Mouse (Mus musculus) heart, postnatal 10 days (tissue): ENCODE measurements at regions not wholly inside any gene's neighbourhood (a gene's known extent, or its start where the extent isn't known, plus 50 kb on each side); places are given as distances from the start of the nearest gene placed in this dataset.
A peak's percentile ranks its signal among the peaks of the same experiment; 100 is the strongest.

Experiments
- DNase-seq, 2 experiments: peaks; one replicate each; pipeline ENCODE4 v3.0.0; 2021
- intact Hi-C: fragments of 180-260 bp; cut with DNase I; formaldehyde crosslinking; loops from one replicate; pipeline ENCODE4 v1.15.1; 2025

DNA sequence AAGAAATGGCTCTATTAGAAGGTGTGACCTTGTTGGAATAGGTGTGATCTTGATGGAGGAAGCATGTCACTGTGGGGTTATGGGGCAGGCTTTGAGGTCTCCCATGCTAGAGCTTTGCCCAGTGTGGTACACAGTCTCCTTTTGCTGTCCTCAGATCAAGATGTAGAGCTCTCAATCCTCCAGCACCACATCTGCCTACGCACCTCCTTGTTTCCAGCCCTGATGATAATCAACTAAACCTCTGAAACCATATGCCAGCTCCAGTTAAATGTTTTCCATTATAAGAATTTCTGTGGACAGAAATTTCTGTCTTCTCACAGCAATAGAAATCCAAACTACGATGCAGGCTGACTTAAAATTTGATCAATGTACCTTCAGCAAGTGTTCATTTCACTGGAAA, 103.8 kb downstream of the Gm10260 start:
- intact Hi-C loops: no loop called here
- no peak for DNase-seq

- intact Hi-C loops: no loop called here
- no peak for DNase-seq
Measured at GRCm38 (mm10) chr13:97652279-97652678, 108.2 kb downstream of the Gm10260 start.

DNA sequence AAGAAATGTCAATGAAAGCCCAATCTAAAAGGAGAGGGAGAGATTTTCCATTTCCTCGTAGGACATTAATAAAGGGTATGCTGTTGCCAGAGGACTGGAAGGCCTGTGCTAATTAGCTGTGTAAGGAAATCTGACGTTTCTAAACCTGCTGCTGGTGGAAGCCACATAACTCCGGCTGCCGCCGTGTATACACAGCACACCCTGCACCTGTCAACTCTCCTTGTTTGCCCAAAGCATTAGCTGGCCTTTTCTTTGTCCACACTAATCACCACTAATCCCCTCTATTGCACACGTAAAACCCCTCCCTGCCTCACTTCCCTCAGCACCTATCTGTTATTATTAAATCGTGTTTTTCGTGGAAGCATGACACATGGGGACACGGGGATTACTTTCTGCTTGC, 108.7 kb downstream of the Gm10260 start:
- intact Hi-C loops: no loop called here
- DNase-seq: no peak

DNA sequence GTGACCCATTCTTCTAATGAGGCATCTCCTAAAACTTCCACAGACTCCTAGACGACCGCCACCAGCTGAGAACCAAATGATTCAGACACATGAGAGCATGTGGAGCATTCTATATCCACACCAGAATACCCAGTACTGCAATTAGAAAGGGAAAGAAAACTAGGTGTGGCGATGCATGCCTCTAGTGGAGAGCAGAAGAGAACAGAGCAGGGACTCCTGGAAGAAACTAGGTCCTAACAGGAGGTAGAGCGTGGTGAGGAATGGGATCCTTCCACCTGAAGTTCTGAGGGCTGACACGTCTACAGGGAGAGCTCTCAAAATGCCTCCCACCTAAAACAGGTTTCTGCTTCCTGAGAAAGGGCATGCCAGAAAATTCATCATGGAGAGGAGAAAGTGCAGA, 109.3 kb downstream of the Gm10260 start:
- intact Hi-C loops: no loop called here
- DNase-seq: no peak

DNA sequence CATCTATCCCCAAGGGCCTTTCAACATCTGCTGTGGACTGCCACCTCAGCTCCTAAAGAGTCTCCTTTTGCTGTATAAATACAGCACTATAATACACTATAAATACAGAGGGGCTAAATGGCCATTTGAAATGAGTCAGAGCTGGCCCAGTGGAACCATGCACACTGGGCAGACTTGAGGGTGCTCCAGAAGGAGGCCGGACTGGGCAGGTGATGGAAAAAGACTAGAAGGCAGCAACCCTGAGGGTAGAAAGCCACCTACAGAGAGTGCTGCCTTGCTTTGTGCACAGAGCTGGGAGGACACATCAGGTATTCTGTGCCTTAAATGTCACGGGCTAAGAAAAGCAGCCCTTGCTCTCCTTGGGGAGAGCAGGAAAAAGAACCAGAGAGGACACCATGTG, 110.2 kb downstream of the Gm10260 start:
- intact Hi-C loops: no loop called here
- DNase-seq: no peak

DNA sequence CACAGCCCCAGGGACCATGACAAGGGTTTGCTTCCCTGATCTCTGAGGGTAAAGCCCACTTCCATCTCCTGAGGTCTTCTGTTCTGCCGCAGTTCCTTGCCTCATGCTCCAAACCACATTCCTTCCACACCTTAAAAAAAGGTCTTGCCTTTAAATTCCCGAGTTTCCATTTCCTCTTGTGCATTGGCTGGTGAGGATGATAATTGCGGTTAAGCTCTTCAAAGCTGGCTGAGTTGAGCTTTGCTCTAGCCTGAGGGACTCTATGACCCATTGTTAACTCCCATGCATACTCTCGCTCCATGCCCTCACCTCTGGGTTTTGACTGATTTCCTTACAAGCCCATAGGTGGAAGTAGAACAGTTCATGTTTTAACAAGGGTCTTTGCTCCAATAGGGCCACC, 112.9 kb downstream of the Gm10260 start:
- intact Hi-C loops: no loop called here

DNA sequence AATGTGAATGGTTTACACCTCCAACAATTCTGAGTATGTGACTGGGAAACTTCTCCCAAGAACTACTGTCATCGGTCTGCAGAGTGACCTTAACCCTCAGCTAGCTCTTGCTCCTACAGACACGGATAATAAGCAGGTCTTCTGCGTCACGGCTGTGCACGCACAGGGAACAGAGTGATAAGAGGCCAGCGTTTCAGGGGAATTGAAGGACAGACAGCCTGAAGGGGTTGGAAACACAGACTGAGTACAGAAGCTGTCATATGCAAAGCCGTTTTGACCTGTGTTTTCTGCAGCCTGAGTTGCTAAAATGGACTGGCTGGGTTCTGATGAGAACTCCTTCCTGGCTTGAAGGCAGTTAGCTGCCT, 114.4 kb downstream of the Gm10260 start:
- no peak for DNase-seq

More for the DNA sequence above, 112.9 kb downstream of the Gm10260 start:
- DNase-seq: no peak

GRCm38 (mm10) chr13:97645107-97646020, 115.1 kb downstream of the Gm10260 start:
- intact Hi-C loops: no loop called here
- DNase-seq: peak in 1 of 2 experiments; percentile 37

More for the DNA sequence above, 114.4 kb downstream of the Gm10260 start:
- intact Hi-C loops: no loop called here

DNA sequence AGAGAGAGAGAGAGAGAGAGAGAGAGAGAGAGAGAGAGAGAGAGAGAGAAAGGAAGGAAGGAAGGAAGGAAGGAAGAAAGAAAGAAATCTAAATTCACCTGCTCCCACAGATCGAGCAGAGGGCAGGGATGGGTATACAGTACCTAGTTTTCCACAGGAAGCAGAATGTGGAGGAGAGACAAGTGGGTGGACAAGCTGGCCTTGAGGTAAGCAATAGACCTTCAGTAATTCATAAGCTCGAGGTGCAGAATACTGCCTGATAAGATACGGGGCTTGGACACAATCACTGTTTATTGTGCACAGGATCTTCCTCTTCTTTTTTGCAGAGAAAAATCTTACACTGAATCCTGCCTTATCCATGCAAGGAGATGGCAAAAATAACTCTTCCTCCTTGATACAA, 120.2 kb downstream of the Gm10260 start:
- DNase-seq: no peak
- intact Hi-C loops: no loop called here

GRCm38 (mm10) chr13:97639656-97640055, 120.8 kb downstream of the Gm10260 start:
- no peak for DNase-seq

DNA sequence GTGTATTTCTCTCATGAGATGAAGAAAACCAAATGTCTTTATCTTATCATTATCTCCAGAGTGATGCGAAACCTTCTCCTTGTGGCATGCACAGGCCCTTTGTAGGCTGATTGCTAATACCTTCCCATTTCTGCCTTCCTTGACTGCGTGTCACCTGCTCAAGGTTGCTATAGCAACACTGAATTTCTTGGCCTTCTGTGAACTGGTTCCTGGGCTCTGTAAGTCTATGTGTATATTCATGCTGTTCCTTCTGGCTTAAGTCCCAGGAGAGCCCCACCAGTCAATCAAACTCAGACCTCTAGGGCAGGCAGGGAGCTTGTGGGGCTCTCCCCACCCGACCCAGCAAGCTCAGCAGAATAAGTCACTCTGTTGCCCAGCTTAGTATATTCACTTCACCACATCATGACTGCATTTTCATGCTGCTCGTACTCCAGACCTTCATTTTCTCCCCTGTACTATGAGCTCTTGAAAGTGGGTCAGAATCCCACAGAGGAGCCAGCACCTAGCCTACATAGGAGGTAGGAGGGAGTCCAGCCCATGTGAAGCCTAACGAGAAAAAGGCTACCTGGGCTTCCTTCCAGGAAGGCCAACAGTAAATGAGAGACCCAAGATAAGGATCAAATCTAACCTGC, 121.9 kb downstream of the Gm10260 start:
- DNase-seq: no peak
- intact Hi-C loops: no loop called here

More at GRCm38 (mm10) chr13:97639656-97640055, 120.8 kb downstream of the Gm10260 start:
- intact Hi-C loops: no loop called here

DNA sequence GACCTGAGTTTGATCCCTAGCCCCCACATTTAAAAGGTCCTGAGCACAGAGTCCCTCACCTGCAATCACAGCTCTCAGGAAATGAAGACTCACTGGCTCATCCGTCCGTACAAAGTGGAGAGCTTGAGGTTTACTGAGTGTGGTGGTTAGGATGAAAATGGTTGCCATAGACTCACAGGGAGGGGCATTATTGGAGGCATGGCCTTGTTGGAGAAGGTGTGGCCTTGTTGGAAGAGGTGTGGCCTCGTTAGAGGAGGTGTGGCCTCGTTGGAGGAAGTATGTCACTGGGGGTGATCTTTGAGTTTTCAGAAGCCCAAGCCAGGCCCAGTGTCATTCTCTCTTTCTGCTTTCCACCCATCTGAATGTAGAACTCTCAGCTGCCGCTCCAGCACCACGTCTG, 122.9 kb downstream of the Gm10260 start:
- intact Hi-C loops: no loop called here
- DNase-seq: no peak

DNA sequence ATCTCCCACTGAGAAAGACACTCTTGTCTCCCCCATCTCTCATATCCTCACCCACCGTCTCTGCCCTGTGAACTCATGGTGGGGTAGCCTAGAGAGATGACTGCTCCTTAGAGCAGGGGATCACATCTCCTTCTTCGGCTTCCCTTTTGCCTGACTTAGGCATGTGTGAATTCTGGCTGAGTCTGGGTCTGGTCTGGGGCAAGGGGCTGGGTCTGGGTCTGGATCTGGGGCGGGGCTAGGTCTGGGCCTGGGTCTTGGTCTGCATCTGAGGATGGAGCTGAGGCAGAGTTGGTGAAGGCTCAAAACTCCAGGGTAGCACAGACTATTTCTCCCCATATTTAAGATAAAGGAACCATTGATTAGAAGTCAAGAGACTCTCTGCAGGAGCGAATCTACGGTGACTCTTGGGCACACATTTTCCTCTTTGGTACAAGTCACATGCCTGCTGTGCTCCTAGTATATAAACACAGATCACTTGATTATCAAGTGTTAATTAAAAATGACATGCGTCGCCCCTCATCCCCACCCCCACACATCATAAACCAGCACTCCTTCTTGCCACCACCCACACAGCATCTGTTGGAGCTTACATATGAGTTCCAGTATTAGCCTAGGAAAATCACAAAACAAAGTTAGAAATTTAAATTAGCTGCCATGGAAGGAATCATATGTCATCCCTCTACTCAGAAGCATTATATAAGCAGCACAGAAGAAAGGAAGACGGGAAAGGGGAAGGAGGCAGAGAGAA, 126.2 kb downstream of the Gm10260 start:
- no peak for DNase-seq
- intact Hi-C loops: no loop called here

DNA sequence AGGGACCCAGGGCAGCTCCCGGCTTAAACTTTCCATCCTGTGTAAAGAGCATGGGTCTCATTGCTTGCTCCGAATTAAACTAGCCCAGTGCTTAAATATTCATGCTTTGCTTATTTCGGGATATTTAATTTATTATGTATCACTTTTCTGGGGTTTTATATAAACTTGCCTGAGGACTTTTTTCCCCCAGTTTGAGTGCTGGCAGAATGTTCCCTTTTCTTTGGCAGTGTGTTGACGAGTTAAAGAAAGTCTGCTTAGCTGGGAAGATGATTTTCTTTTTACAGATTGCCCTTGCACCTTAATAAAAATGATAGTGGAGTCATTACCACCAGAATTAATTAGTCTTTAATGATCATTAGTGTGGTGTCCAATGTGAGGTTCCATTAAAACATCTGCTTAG, 126.9 kb downstream of the Gm10260 start:
- intact Hi-C loops: no loop called here

DNA sequence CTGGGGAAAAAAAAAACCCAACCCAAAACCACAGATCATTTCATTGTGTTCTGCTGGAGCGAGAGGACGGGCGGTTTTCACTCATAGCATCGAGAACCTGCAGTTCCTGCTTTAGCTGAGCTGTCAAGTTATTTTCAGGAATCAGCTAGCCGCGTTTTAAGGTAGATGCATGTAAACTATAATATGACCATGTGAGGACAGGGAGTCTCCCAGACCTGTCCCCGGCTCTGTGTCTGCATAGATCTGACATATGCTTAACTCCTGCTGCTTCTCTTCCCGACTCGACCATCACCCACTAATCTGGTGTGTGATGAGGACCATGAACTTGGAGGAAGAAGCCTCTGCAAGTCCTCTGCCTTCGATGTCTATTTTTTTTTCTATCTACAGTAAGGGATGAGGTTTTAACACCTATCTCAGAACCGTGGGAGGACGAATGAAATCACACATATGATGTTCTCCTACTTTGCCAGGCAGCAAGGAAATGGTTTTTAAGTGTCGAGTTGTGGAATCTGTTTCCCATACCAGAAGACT, 128.5 kb downstream of the Gm10260 start:
- intact Hi-C loops: no loop called here
- DNase-seq: no peak

More for the DNA sequence above, 126.9 kb downstream of the Gm10260 start:
- no peak for DNase-seq

DNA sequence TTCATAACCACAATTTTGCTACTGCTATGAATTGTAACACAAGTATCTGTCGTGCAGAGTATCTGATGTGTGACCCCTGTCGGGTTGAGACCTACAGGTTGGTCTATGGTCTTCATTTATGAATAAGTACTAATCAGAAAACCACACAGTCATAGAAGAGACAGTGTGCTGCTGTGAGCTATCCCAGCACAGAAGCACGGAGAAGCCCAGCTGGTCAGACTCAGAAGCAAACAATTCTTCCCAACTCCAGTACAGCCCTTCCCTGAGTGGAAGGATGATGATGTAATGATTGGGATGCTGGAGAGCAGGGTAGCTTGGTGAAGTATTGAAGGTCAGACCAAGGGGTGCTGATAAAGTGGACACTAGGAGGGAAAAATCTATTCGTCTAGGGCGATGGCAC, 129.5 kb downstream of the Gm10260 start:
- intact Hi-C loops: no loop called here
- DNase-seq: no peak

DNA sequence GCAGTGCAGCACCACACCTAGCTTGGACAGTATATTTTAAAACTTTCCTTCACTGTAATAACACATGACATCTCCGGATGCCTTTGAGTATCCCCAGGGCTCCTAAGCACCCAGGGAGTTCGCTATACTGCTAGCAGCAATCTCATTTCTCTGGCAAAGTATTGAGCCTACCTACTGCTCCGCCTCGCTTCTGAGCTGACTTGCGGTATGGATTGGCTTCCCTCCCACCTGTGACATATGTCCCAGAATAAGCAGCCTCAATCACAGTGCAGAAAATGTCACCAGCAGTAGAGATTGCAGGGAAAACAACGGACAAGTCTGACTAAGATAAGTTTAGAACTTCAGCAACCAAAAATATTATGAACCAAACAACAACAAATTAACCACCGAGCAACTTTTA, 131.8 kb downstream of the Gm10260 start:
- no peak for DNase-seq
- intact Hi-C loops: no loop called here

GRCm38 (mm10) chr13:97627247-97627646, 133.2 kb downstream of the Gm10260 start:
- intact Hi-C loops: no loop called here

DNA sequence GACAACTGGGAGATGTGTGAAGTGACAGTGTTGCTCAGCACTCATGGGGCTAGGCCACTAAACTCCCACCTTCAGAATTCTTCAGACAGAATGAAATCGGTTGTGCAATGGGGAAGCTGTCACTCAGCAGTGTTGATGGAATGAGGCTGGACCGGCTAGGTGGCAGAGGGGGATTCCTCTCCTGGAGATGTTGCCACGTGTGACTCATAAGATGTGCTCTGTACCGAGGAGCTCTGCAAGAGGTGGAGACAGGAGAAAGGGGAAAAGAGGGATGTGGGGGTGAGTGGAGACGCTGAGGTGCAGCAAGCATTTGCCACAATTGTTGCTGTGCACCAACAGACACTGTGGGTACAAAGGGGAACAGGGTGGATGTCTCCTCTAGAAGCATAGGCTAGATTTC, 133.6 kb downstream of the Gm10260 start:
- no peak for DNase-seq
- intact Hi-C loops: no loop called here

More at GRCm38 (mm10) chr13:97627247-97627646, 133.2 kb downstream of the Gm10260 start:
- peak in 1 of 2 experiments; percentile 40 for DNase-seq

DNA sequence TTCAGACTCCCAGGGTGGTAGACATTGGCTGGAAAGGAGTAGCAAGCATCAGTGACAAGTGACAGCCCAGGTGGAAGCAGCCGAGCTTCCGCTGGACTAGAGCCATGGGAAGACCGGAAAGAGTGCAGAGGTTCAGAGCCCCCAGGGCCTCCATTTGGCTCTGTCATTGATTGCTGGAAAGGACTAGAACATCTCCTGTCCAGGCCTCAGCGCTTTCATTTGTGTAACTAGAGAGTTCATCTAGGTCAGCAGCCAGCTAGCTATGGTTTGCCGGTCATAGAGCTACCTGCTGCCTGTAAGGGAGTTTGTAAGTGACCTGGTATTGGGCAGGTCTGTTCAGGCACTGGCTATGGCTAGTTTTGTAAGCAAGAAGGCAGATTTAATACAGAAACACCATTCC, 134.3 kb downstream of the Gm10260 start:
- DNase-seq: no peak
- intact Hi-C loops: no loop called here

DNA sequence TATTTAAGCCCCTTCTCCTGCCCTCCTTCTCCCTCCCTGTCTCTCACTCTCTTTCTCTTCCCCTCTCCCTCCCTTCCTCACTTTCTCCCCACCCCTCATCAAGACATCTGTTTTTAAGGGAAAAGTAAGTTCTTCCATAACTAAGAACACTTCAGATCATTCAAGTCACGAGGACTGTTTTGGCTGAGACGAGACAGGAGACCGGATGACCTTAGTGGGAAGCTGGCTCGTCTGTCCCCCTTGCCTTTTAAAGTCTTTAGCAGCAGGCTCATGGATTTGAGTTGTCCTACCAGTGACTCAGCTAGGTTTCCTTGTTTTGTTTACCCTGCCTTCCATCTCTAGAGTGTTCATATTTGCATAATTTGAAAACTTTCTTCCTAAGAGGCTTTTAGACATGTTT, 135.0 kb downstream of the Gm10260 start:
- no peak for DNase-seq
- intact Hi-C loops: no loop called here
